Mouse (Mus musculus): ENCODE data around the gene Drc3. TPM values are rescaled to one million over a fixed set of nuclear protein-coding genes. Genes with fewer than 3 reads are reported as not detected.
A peak's percentile ranks its signal among the peaks of the same experiment; 100 is the strongest.

Gene Drc3
- polyA plus RNA-seq, 1 experiment: 0.33 TPM

- Histone ChIP-seq H3K27me3 (ENCODE audit: control insufficient read depth, insufficient read depth, low read length) (no peaks in the 10 kb centered on the region), H3K4me1 (ENCODE audit: control insufficient read depth, insufficient read depth, insufficient read length, low read length) (peaks cover 3% of the 10 kb centered on the region; the same call in 1 of the 2 replicates), H3K36me3 (ENCODE audit: control insufficient read depth, insufficient read depth, low read length) (no peaks in the 10 kb centered on the region), H3K4me3 (ENCODE audit: low read depth, low read length) (no peak overlapping the region), H3K27ac (ENCODE audit: insufficient read depth, low read depth, low read length) (no peak overlapping the region)
- WGBS: 46% methylated on average over 3 of the region's 3 CpGs
- TF ChIP-seq CTCF (IDR thresholded peaks at IDR 0.05; ENCODE audit: extremely low read depth, insufficient read length, insufficient replicate concordance, low read depth, low read length) (peak; percentile 34; the same call in 1 of the 2 replicates), POLR2A (IDR thresholded peaks at IDR 0.05; ENCODE audit: low read depth, low read length) (no peak)
Observed at GRCm38 (mm10) chr11:60367256-60367655, 14.1 kb downstream of the Drc3 start.

GRCm38 (mm10) chr11:60368909-60369308 lies 15.8 kb downstream of the Drc3 start:
- H3K27me3 ChIP-seq (ENCODE audit: control insufficient read depth, insufficient read depth, low read length): no peaks in the 10 kb centered on the region
- WGBS: 43% methylated on average over 4 of the region's 4 CpGs
- TF ChIP-seq CTCF (IDR thresholded peaks at IDR 0.05; ENCODE audit: extremely low read depth, insufficient read length, insufficient replicate concordance, low read depth, low read length) (no peak), POLR2A (IDR thresholded peaks at IDR 0.05; ENCODE audit: low read depth, low read length) (no peak)
- peaks cover 3% of the 10 kb centered on the region; the same call in 1 of the 2 replicates for H3K4me1 ChIP-seq (ENCODE audit: control insufficient read depth, insufficient read depth, insufficient read length, low read length)
- H3K4me3 ChIP-seq (ENCODE audit: low read depth, low read length): no peak overlapping the region
- H3K36me3 ChIP-seq (ENCODE audit: control insufficient read depth, insufficient read depth, low read length): no peaks in the 10 kb centered on the region
- H3K27ac ChIP-seq (ENCODE audit: insufficient read depth, low read depth, low read length): no peak overlapping the region

GRCm38 (mm10) chr11:60369448-60369847 lies 16.3 kb downstream of the Drc3 start:
- TF ChIP-seq POLR2A (IDR thresholded peaks at IDR 0.05; ENCODE audit: low read depth, low read length) (no peak), CTCF (IDR thresholded peaks at IDR 0.05; ENCODE audit: extremely low read depth, insufficient read length, insufficient replicate concordance, low read depth, low read length) (no peak)
- Histone ChIP-seq H3K4me3 (ENCODE audit: low read depth, low read length) (no peak overlapping the region), H3K4me1 (ENCODE audit: control insufficient read depth, insufficient read depth, insufficient read length, low read length) (peaks cover 3% of the 10 kb centered on the region; the same call in 1 of the 2 replicates), H3K36me3 (ENCODE audit: control insufficient read depth, insufficient read depth, low read length) (no peaks in the 10 kb centered on the region), H3K27me3 (ENCODE audit: control insufficient read depth, insufficient read depth, low read length) (no peaks in the 10 kb centered on the region), H3K27ac (ENCODE audit: insufficient read depth, low read depth, low read length) (no peak overlapping the region)
- 73% methylated on average over 4 of the region's 4 CpGs for WGBS

GRCm38 (mm10) chr11:60370431-60370830 lies 17.3 kb downstream of the Drc3 start:
- no peak for TF ChIP-seq CTCF (IDR thresholded peaks at IDR 0.05; ENCODE audit: extremely low read depth, insufficient read length, insufficient replicate concordance, low read depth, low read length)
- no peak for TF ChIP-seq POLR2A (IDR thresholded peaks at IDR 0.05; ENCODE audit: low read depth, low read length)
- H3K4me1 ChIP-seq (ENCODE audit: control insufficient read depth, insufficient read depth, insufficient read length, low read length): peaks cover 3% of the 10 kb centered on the region; the same call in 1 of the 2 replicates
- no peaks in the 10 kb centered on the region for H3K27me3 ChIP-seq (ENCODE audit: control insufficient read depth, insufficient read depth, low read length)
- H3K36me3 ChIP-seq (ENCODE audit: control insufficient read depth, insufficient read depth, low read length): no peaks in the 10 kb centered on the region
- 85% methylated on average over 13 of the region's 13 CpGs for WGBS
- no peak overlapping the region for H3K4me3 ChIP-seq (ENCODE audit: low read depth, low read length)
- H3K27ac ChIP-seq (ENCODE audit: insufficient read depth, low read depth, low read length): no peak overlapping the region

GRCm38 (mm10) chr11:60374481-60374880 lies 21.4 kb downstream of the Drc3 start:
- H3K36me3 ChIP-seq (ENCODE audit: control insufficient read depth, insufficient read depth, low read length): no peaks in the 10 kb centered on the region
- no peak overlapping the region for H3K27ac ChIP-seq (ENCODE audit: insufficient read depth, low read depth, low read length)
- 84% methylated on average over 6 of the region's 6 CpGs for WGBS
- TF ChIP-seq CTCF (IDR thresholded peaks at IDR 0.05; ENCODE audit: extremely low read depth, insufficient read length, insufficient replicate concordance, low read depth, low read length): no peak
- no peak for TF ChIP-seq POLR2A (IDR thresholded peaks at IDR 0.05; ENCODE audit: low read depth, low read length)
- H3K27me3 ChIP-seq (ENCODE audit: control insufficient read depth, insufficient read depth, low read length): no peaks in the 10 kb centered on the region
- H3K4me1 ChIP-seq (ENCODE audit: control insufficient read depth, insufficient read depth, insufficient read length, low read length): no peaks in the 10 kb centered on the region
- no peak overlapping the region for H3K4me3 ChIP-seq (ENCODE audit: low read depth, low read length)

- peak; percentile 10; the same call in 1 of the 2 replicates for TF ChIP-seq CTCF (IDR thresholded peaks at IDR 0.05; ENCODE audit: extremely low read depth, insufficient read length, insufficient replicate concordance, low read depth, low read length)
- no peak for TF ChIP-seq POLR2A (IDR thresholded peaks at IDR 0.05; ENCODE audit: low read depth, low read length)
- no peak overlapping the region for H3K4me3 ChIP-seq (ENCODE audit: low read depth, low read length)
- no peaks in the 10 kb centered on the region for H3K36me3 ChIP-seq (ENCODE audit: control insufficient read depth, insufficient read depth, low read length)
- H3K27me3 ChIP-seq (ENCODE audit: control insufficient read depth, insufficient read depth, low read length): no peaks in the 10 kb centered on the region
- H3K4me1 ChIP-seq (ENCODE audit: control insufficient read depth, insufficient read depth, insufficient read length, low read length): peaks cover 10% of the 10 kb centered on the region
- WGBS: 88% methylated on average over 6 of the region's 6 CpGs
- H3K27ac ChIP-seq (ENCODE audit: insufficient read depth, low read depth, low read length): no peak overlapping the region
Observed at GRCm38 (mm10) chr11:60383518-60383917, 30.4 kb downstream of the Drc3 start.

GRCm38 (mm10) chr11:60384762-60385421 lies 31.8 kb downstream of the Drc3 start:
- TF ChIP-seq POLR2A (IDR thresholded peaks at IDR 0.05; ENCODE audit: low read depth, low read length) (no peak), CTCF (IDR thresholded peaks at IDR 0.05; ENCODE audit: extremely low read depth, insufficient read length, insufficient replicate concordance, low read depth, low read length) (no peak)

More at GRCm38 (mm10) chr11:60384762-60385421, 31.8 kb downstream of the Drc3 start:
- Histone ChIP-seq H3K4me3 (ENCODE audit: low read depth, low read length) (no peak overlapping the region), H3K36me3 (ENCODE audit: control insufficient read depth, insufficient read depth, low read length) (no peaks in the 10 kb centered on the region), H3K27me3 (ENCODE audit: control insufficient read depth, insufficient read depth, low read length) (no peaks in the 10 kb centered on the region), H3K27ac (ENCODE audit: insufficient read depth, low read depth, low read length) (no peak overlapping the region), H3K4me1 (ENCODE audit: control insufficient read depth, insufficient read depth, insufficient read length, low read length) (peaks cover 19% of the 10 kb centered on the region)
- WGBS: 65% methylated on average over 16 of the region's 16 CpGs

All from small intestine, adult 2 months (tissue).